Mouse (Mus musculus) layer of hippocampus, adult 11-12 months (tissue): ENCODE measurements around the gene Chchd2.

Source experiments
- DNase-seq: peaks from one replicate; pipeline ENCODE4 v3.0.0; 2022; ENCODE audit warnings: low spot score

The Chchd2 gene

DNA sequence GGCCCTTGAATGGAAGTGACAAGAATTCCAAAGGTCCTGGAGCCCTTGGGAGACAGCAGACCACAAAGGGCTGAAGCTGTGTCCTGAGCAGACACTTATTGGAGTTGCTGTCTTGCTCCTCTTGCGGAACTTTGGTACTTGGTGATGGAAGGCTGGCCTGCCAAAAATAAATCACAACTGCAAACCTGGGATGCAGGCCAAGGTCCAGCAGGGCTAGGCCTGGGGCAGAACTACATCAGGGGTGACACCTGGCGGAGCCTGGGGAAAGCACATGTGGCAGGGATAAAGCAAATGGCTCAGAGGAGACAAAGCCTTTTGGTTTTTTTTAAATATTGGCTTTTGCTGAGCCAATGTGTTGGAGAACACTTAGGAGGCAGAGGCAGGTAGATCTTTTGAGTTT lies 8.3 kb downstream of the Chchd2 start:
- DNase-seq = peak; percentile 42

DNA sequence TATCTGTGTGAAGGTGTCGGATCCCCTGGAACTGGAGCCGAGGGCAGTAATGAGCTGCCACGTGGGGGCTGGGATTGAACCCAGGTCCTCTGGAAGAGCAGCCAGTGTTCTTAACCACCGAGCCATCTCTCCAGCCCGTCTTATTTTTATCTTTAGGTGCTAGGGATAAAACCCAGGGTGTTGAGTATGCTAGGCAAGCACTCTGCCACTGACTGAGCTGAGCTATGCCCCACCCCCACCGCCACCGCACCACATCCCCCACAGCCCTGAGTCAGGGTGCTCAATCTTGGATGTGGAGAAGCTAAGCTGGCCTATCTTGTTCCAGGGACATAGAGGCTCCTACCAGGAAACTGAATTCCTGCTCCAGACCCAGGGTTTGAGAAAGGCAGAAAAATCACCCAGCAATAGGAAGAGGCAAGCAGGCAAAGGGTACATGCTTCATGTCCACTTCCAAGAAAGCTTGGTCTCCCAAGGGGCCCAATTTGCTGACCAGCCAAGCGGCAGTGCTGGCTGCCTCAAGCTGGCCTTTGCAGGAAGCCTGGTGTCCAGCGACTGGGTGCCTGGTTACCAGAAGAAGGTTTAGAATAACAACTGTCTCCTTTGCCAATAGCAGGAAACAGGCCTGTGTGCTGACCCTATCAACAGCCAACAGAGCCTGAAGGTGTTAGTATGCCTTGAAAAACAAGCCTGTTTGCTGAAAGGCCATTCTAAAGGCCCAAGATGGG lies 9.4 kb downstream of the Chchd2 start:
- peak; percentile 18 for DNase-seq

DNA sequence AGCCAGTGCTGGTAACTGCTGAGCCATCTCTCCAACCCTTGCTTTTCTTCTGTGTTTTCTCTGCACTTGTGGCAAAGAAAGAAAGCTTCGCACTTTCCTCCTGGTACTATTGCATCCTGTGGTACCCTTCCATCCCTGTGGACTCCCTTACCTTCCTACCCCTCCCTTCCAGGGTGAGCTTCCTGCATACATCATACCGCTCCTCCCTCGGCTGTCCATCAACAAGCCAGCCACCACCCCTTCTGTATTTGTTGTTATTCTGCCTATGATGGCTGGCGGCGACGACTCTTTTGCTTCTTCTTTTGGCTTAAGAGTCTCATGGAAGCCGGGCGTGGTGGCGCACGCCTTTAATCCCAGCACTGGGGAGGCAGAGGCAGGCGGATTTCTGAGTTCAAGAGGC lies 12.2 kb downstream of the Chchd2 start:
- DNase-seq = no peak

DNA sequence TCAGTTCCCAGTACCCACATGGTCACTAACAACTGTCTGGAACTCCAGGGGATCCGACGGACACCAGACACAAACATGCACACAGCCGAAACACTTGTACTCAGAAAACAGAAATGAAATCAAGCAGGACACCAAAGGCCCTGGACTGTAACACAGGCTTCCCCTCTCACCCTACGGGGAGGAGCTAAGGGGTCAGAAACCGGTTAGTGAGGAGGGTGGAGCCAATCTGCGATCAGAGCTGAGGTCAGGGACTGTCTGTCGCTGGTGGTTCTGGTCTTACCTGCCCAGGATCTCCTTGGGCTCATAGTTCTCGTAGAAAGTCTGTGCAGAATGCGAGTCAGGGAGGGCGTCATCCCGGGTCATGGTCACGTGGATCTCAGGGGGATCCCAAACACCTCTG lies 13.3 kb downstream of the Chchd2 start:
- no peak for DNase-seq

DNA sequence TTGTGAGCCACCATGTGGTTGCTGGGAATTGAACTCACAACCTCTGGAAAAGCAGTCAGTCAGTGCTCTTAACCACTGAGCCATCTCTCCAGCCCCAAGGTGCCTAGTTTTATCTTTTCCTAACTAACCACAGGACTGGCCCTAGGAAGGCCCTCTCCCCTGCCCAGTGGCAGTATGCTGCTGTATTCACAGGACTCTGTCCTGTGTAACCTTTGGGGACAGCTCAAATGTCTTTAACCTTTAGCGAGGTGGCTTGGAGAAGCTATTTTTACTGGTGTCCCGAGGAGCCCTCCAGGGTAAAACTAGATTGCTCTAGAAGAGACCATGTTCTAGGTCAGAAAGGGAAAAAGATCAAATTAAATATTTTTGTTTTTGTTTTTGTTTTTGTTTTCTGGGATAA lies 16.0 kb downstream of the Chchd2 start:
- DNase-seq = no peak

DNA sequence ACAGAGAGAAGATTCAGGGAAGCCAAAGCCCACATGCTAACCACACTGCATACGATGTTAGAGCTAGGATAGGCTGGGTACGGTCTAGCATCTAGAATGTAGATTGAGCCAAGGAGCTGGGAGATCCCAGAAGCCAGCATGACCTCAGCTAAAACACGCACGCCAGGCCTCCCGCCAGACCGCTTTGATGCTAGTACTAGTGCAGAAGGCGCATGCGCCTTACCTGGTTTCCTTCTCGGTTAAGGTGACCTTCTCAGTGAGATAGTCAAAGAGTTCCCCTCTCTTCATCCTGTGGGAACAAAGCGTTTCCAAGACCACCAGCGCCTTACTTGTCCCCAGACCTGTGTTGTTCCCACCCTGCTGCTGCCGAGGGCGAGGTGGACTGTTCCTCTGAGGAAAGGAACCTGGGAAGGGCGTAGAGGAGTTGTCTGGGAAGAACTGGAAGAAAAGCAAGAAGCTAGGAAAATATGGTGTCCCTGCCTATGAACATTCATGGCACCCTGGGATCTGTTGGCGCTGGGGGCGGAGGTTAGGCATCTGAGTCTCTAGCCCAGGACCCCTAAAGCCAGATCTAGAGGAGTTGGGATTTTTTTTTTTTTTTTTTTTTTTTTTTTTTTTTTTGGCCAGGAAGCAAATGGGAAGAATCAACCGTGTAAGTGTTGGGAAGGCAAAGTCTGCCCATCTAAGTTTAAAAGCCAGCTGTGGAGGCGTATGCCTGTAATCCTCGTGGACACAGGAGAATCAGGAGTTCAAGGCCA lies 17.9 kb downstream of the Chchd2 start:
- DNase-seq = no peak

DNA sequence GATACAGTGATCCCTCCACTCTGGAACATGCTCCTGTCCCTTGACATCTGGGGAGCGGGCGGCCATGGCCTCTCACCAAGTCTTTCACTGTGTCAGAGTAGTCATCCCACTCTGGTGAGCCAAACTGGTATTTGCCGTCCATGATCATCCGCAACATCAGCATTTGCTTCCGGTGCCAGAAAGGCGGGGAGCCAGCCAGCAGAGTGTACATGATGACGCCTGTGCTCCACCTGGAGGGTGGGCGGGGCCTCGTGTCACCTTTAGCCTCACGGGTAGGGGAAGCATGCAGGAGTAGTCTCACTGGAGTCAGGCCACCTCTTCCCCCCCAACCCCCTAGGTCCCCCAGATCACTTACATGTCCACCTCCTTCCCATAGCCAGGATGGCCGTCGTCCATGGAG lies 21.4 kb downstream of the Chchd2 start:
- DNase-seq = no peak

DNA sequence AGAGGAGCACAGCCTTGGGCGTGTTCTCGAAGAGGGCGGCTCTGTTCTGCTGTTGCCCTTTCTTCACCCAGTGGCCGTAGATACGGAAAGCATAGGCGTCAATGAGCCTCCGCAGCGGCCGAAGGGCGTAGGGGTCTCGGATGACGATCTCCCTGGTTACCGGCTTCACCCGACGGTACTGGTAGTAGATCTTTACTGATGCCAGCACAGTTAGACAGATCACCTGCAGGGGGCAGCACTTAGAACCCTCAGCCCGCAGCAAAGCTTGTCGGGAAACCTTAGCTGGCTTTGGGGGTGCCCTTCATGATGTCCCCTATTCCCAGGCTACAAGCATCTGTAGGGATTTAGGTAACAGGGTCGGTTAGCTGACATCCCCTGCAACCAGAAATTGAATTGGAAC lies 22.8 kb downstream of the Chchd2 start:
- DNase-seq = peak; percentile 63

DNA sequence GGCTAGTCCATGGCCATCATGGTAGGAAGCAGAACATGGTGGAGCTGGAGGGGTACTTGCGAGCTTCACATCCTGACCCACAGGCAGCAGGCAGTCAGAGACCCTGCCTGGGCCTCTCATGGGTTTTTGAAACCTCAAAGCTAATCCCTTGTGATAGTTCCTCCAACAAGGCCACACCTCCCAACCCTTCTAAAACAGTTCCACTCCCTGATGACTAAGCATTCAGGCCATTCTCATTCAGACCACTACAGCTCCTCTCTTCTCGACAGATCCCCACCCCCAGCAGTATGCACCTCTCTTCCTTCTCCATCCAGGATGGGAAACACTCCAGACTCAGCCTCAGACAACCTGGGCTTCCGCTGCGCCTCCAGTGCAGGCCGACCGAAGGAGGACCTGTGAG lies 24.9 kb downstream of the Chchd2 start:
- DNase-seq = no peak

DNA sequence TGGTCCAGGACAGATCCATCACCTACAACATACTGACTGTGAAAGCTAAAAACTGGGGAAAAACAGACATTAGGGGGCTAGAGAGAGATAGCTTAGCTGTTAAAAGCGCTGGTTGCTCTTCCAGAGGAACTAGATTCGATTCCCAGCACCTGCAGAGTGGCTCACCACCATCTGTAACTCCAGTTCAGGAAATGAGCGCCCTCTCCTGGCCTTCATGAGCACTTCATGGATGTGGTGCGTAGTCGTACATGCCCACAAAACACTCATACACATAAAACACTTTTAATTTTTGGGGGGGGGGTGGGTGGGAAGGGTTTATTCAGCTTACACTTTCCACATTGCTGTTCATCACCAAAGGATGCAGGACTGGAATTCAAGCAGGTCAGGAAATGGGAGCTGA lies 30.9 kb downstream of the Chchd2 start:
- no peak for DNase-seq

DNA sequence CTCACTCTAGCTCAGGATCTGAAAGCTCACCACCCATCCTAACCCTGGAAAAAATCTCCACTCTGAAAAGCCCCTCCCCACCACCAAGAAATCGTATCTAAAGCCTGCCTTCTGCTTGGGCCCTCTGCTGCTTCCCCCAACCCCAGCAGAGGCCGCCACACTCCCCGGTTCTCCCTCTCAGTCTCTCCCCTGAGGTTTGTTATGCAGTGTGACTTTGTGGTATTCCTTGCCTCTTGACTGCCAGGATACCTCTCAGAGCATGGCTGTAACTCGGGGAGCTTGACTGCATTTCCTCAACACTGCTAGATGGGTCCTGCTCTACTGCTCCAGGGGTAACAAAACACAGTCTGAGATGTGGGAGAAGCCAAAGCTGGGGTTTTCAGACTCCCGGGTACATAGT lies 32.1 kb downstream of the Chchd2 start:
- DNase-seq = no peak

DNA sequence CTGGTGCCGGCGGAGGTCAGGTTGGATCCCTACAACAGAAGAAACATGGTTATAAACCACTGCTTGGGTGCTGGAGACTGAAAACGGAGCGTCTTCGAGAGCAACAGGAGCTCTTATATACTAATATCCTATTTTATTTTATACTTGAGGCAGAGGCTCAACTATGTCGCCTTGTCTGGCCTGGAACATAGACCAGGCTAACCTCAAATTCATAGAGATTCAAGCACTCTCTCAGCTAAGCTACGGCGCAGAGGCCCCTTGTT lies 39.8 kb downstream of the Chchd2 start:
- no peak for DNase-seq

DNA sequence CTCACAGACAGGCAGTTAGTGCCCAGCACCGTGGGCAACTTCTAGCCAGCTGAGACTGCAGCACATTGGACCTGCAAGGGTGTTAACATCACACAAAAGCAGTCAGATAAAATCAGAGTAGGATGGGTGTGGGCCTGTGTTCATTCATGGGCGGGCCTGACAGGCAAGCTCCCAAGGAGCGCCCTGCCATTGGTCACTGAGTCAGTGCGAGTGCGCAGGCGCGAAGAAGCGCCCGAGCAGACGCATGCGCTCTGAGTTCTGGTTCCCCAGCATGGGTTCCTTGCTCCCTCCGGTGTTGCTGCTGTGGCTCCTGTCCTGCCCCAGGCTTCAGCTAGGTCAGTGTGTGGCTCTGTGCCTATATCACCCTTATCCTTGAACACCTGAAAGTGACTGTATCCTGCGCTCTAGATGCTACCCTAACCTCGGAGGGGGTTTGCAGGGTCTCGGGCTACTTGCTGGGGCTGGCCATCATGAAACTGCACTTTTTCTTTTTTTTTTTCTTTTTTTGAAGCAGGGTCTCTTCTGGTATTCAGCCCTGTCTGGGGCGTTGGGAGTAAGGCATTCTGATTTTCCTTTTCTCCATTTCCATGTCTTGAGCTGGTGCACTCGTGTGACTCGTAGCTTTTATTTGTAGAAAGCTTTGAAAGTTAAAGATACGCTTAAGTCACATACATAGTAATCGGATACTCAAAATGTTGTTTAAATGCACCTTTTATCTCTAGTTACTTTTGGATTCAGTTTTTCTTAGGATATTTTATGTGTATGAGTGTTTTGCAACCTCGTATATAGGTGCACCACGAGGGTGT lies 40.3 kb downstream of the Chchd2 start, which contains the start of gene Sumf2:
Sumf2 (plus strand) TSS at position 235 of the 806 bp plus-strand sequence.
- peak; percentile 94 for DNase-seq

DNA sequence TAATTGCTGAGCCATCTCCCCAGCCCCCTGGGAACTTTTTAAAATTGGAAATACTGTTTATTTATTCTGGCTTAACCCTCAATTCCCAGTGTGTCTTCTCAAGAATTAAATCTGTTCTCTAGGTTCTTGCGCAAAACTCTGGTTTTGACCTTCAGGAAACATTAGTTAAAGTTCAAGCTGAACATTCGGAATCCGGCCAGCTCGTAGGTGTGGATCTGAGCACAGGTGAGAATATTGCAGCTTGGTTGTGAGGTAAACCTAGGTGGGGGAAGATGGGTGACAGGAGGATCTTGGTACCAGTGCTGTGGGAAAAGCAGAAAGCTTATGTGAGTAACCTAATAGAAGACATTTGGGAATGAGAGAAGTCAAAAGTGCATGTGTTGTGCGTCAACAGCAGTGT lies 42.4 kb downstream of the Chchd2 start:
- no peak for DNase-seq
